ENCODE assay signal across 16 mouse cellular contexts in the genomic region with DNA sequence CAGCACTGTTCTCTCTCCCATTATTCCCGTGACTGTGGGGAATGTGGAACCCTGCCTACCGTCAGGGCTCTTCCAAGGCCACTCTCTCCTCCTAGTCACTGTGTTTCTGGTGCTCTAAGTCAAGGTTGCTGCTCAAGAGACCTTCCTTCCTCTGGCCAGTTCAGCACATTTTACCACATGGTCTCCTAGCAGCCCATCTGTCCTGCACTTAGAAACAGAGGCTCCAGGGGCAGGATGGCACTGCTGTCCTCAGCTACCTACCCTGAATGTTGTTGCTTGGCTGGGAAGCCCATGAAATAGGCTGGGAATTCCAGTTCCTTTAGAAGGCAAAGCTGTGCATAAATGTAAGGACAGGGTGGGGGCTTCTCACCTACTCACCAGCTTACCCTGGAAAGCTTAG.
DNase-seq lines count a peak whose midpoint lies in the region.
"Had no signal": no experiment of that assay in that cellular context is flagged by ENCODE, and none has a peak within 500 bp of the region (broad histone marks: within the 10 kb centered on the region; RNA-seq: fewer than 3 reads in every experiment).

No protein-coding gene starts in this region.

- intact Hi-C loops in left cerebral cortex, postnatal 36 days (cut with DNase I), result no loop called here

- DNase-seq in adrenal gland, adult (ENCODE audit: inconsistent age in 2 of 2, low spot score in 1 of 2), result peak; percentile 17 to 50
- no peak for DNase-seq in adrenal gland, adult 18-20 months (ENCODE audit: low spot score in 2 of 2)
- peak; percentile 78 for DNase-seq in heart, adult 11 months
- DNase-seq in heart, adult 8-10 months (ENCODE audit: low spot score), result no peak
- peak; percentile 11 for DNase-seq in ovary, adult 18-20 months (ENCODE audit: low spot score)
- DNase-seq in ovary, postnatal 14 days (ENCODE audit: low spot score), result no peak
- DNase-seq in adrenal gland, postnatal 14 days, result peak; percentile 15
- DNase-seq in left cerebral cortex, postnatal 36 days (ENCODE audit: low spot score in 2 of 2), result no peak
- DNase-seq: cerebellum, adult 11-12 months; cerebellum, adult 8-10 months; cerebellum, postnatal 10 days; cerebellum, postnatal 36 days; embryo, embryonic 11 days; gastrocnemius, postnatal 25 days; heart, postnatal 14 days; kidney, adult 11 months had no signal

Comparison
In these comparisons a context has a peak if more than half of its experiments do, and no peak if none do; other contexts are left out.
1. DNase-seq: peak in adrenal gland, adult (2 of 2), heart, adult 11 months (single experiment), ovary, adult 18-20 months (single experiment) and adrenal gland, postnatal 14 days (single experiment); none in adrenal gland, adult 18-20 months (0 of 2), heart, adult 8-10 months (single experiment), ovary, postnatal 14 days (single experiment) and left cerebral cortex, postnatal 36 days (0 of 2).